Mouse (Mus musculus) liver, adult (tissue): ENCODE results near the gene Olfr331.
"Not testable (repeated sequence)": the region's sequence is repeated elsewhere in the genome, so short reads cannot be mapped to it uniquely, and the experiment has no call there.

Source experiments
- GATA4 ChIP-seq: IDR thresholded peaks from 2 replicates; pipeline ENCODE4 v1.6.1; 2014; ENCODE audit warnings: mild to moderate bottlenecking, low read length; ENCODE audit not compliant: insufficient replicate concordance

Gene Olfr331

DNA sequence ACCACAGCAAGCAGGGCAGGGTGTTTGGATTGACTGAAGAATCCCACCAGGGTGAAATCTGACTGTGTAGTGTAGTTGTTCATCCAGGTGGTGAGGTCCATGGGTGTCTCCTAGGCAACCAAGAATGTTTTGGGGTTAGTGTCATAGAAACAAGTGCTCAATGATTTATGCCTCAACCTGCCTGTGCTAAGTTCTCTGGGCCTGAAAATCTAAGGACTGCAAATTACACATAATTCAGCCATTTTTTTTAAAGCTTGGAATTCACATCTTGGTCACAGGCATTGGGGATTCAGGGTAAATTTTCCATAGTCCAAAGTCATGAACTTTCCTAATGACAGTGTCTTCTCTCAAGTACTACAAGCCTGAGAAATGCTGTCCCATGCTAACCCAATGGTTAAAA is at the start of gene Olfr331:
Olfr331 (minus strand) TSS at position 101 of the 400 bp plus-strand sequence.
- TF ChIP-seq GATA4, result not testable (repeated sequence)

DNA sequence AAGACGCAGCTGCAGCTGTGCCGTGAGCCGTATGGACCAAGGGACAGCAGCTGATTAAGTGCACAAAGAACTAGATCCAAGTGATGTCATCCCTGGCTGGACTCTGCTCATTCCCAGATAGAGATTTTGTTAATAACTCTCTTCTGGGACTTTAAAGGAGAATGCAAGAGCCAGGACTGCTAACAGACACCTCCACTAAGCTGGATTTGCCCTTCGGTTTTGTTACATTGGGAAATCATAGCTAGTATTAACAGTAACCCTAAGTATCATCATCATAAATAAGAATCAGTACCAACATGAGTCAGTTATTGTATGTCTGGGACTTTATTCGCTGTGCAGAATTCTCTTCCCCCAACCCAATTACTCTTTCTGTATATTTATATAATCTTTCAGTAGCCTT is 44.0 kb upstream of the Olfr331 start, which contains the start of gene Olfr329-ps:
Olfr329-ps (minus strand) TSS at position 101 of the 400 bp plus-strand sequence.
- TF ChIP-seq GATA4, result no peak

DNA sequence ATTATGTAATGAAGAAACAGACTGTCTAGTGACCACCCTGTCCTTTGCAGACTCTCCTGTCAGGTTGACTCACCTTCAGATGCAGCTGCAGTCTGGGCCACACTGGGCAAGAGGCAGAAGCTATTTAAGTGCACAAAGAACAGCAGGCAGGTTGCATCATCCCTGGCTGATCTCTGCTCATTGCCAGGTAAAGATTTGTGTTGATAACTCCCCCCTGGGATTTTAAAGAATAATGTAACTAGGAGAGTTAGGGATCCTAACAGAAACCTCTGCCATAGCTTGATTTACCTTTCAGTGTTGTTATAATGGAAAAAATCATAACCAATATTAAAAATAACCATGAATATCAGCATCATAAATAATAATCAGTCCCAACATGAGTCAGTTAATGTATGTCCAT is 32.4 kb upstream of the Olfr331 start, which contains the start of gene Olfr330:
Olfr330 (minus strand) TSS at position 101 of the 400 bp plus-strand sequence.
- TF ChIP-seq GATA4, result not testable (repeated sequence)

DNA sequence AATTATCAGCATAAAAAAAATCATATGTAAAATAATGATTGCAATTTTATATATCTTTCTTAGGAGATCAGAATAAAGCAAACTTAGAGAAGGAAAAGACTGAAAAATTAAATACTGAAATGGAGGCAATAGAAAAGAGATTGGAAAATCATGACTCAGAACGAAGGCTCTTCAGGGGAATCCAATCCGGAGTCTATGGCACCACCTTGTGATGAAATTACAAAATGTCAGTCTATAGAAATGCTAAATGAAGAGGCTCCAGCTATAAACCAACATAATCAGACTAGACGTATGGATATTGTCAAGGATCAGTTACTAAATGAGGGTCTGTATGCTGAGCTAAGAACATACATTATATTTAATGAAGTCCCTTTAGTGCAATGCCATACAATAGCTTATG is 3.1 kb downstream of the Olfr331 start:
- TF ChIP-seq GATA4, result no peak

DNA sequence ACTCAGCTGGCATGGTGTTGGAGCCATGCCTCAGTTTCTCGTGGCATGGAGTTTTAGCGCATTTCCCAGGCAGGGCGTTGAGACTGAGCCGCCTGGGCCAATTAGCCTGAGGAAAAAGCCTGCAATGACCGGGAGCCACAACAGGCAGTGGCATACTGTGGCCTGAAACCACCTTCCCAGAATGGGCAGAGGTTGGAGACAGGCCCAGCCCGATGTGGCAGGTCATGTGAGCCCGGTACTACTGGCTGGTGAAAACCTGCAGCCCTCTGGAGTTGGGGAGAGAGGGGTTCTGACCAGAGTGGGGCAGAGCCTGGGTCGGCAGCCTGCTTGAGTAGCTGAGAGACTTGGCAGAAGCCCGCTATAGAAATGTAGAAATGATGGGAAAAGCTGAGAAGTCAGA is 3.6 kb downstream of the Olfr331 start:
- TF ChIP-seq GATA4, result no peak

DNA sequence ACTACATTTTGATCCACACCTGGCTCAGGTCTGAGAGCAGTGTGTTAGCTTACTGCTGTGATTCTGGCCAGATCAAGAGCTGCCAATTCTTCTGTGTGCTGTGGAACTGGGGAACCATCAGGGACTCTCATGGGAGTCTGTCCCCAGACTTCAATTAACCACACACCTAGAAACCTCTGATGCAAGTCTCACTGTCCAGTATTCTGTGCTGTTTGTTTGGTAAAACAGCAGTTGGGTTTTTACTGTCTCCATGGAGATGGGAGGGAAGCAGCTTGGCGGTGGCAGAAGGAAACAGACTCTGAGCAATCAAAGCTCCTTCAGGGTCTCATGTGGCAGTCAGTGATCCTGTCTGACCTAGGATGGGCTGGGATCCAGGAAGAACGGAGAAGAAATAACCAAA is 9.9 kb downstream of the Olfr331 start, which contains the start of gene Olfr332:
Olfr332 (minus strand) TSS at position 101 of the 400 bp plus-strand sequence.
- TF ChIP-seq GATA4, result no peak

DNA sequence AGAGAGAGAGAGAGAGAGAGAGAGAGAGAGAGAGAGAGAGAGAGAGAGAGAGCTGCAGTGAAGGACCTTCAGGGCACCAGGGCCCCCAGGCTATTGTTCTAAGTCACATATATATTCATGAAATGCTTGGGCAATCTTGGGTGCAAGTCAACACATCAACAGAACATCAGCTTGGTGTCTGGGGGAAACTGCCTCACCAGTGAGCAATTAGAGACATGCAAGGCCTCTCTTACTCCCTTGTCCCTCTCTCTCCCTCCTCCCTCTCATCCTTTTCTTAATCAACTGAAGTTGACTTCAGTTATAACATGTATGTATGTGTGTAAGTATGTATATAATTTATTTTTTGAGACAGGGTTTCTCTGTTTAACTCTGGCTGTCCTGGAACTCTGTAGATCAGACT is 40.2 kb downstream of the Olfr331 start, which contains the start of gene Olfr30:
Olfr30 (minus strand) TSS at position 101 of the 400 bp plus-strand sequence.
- no peak for TF ChIP-seq GATA4

DNA sequence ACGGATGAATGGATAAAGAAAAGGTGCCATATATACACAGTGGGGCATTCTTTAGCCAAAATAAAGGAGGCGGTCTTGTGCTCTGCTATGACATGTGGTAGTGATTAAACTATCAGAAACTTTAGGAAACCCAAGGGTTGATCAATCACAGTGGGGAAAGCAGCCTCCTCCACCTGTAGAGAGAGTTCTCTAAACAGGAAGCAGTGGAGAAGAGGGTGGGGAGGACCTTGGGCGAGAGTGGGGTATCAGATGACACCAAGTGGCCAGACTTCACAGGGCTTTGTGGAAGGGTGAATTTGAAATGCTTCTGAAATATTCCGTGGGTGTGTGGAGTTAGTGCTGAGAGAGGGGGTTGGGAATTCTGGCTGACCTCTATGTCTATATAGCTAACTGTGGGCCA is 48.8 kb downstream of the Olfr331 start:
- TF ChIP-seq GATA4, result no peak

DNA sequence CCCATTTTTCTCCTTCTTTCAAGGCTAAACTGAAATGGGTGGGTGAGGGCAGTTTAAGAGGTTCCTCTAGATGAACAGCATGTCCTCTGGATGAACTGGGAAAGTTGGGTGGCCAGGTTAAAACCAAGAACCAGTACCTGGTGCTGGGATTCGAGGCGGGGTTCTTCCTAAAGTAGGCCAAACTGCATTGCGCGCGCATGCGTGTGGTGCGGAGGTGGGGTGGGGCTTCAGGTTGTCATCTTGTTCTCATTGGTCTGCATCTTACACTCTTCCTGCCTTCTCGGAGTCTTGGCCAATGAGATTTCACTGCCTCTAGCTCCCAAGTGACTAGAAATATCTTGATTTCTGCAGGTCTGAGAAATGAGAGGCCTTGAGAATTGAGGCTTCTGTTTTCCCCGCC is 49.6 kb downstream of the Olfr331 start, which contains the start of gene Lypd9:
Lypd9 (minus strand) TSS at position 165 of the 400 bp plus-strand sequence.
- TF ChIP-seq GATA4, result no peak
